Mouse (Mus musculus): Measurements from ENCODE around the gene Stip1. TPM values are rescaled to one million over a fixed set of nuclear protein-coding genes. Genes with fewer than 3 reads are reported as not detected.

The Stip1 gene
- total and polyA plus RNA-seq, 3 experiments: 178 to 314 (median 202) TPM

- Histone ChIP-seq H3K36me3 (replicated peaks in 1 of 2; ENCODE audit: control insufficient read depth in 1 of 2, insufficient read depth in 1 of 2, low read length in 1 of 2) (peaks cover 50 to 65% of the 10 kb centered on the region in 2 experiments), H3K27me3 (replicated peaks) (no peaks in the 10 kb centered on the region), H3K27ac (ENCODE audit: insufficient read depth, low read depth) (no peak overlapping the region), H3K9me3 (replicated peaks; ENCODE audit: low read length) (no peaks in the 10 kb centered on the region), H3K4me2 (ENCODE audit: insufficient read depth, low read depth, poor library complexity, severe bottlenecking) (no peak overlapping the region), H3K4me1 (ENCODE audit: control insufficient read depth in 1 of 2, insufficient read depth in 2 of 2) (peaks cover 0 to 40% of the 10 kb centered on the region in 2 experiments; a peak in 2 of 4 replicates), H3K4me3 (replicated peaks in 1 of 3; ENCODE audit: low read depth in 2 of 3, low read length in 2 of 3, poor library complexity in 1 of 3) (no peak overlapping the region), H3K79me2 (replicated peaks; ENCODE audit: control insufficient read depth, extremely low read depth, insufficient read depth, poor library complexity, severe bottlenecking) (no peaks in the 10 kb centered on the region), H3K9ac (ENCODE audit: insufficient read depth, low read depth) (no peak overlapping the region)
- in situ Hi-C loops (cut with MboI; ENCODE audit: low pct_ligation_motif_present, low pct_unique_long_range_greater_than_20kb, low sequenced_read_pairs) (no loop called here), dilution Hi-C loops (cut with MboI; ENCODE audit: extremely low pct_ligation_motif_present, extremely low pct_unique_long_range_greater_than_20kb, low sequenced_read_pairs) (no loop called here)
- no peak for TF ChIP-seq IRF4 (IDR thresholded peaks at IDR 0.05; ENCODE audit: low read depth, low read length)
- 0 out of 2 replicates have a peak, but pooled peaks have one; percentile 22 for TF ChIP-seq ZNF384 (IDR thresholded peaks at IDR 0.05; ENCODE audit: low read depth, low read length)
- peak; percentile 45 for DNase-seq (ENCODE audit: extremely low read depth)
These were observed 40.3 kb downstream of the Stip1 start for GRCm38 (mm10) chr19:6999360-7000063.

- Histone ChIP-seq H3K9me3 (replicated peaks; ENCODE audit: low read length) (no peaks in the 10 kb centered on the region), H3K36me3 (replicated peaks in 1 of 2; ENCODE audit: control insufficient read depth in 1 of 2, insufficient read depth in 1 of 2, low read length in 1 of 2) (peaks cover 42 to 51% of the 10 kb centered on the region in 2 experiments), H3K4me1 (ENCODE audit: control insufficient read depth in 1 of 2, insufficient read depth in 2 of 2) (peaks cover 4 to 51% of the 10 kb centered on the region in 2 experiments), H3K9ac (ENCODE audit: insufficient read depth, low read depth) (no peak overlapping the region), H3K79me2 (replicated peaks; ENCODE audit: control insufficient read depth, extremely low read depth, insufficient read depth, poor library complexity, severe bottlenecking) (no peaks in the 10 kb centered on the region), H3K4me2 (ENCODE audit: insufficient read depth, low read depth, poor library complexity, severe bottlenecking) (no peak overlapping the region), H3K27me3 (replicated peaks) (no peaks in the 10 kb centered on the region), H3K4me3 (replicated peaks in 1 of 3; ENCODE audit: low read depth in 2 of 3, low read length in 2 of 3, poor library complexity in 1 of 3) (no peak overlapping the region), H3K27ac (ENCODE audit: insufficient read depth, low read depth) (no peak overlapping the region)
- TF ChIP-seq GABPA (IDR thresholded peaks at IDR 0.05; ENCODE audit: insufficient replicate concordance, low read depth, low read length): no peak
- no peak for TF ChIP-seq BHLHE40 (IDR thresholded peaks at IDR 0.05; ENCODE audit: low read depth, low read length)
- TF ChIP-seq IRF4 (IDR thresholded peaks at IDR 0.05; ENCODE audit: low read depth, low read length): no peak
- TF ChIP-seq CHD1 (IDR thresholded peaks at IDR 0.05; ENCODE audit: low read depth, low read length): no peak
- no peak for TF ChIP-seq MAZ (IDR thresholded peaks at IDR 0.05; ENCODE audit: low read depth, low read length)
- no peak for TF ChIP-seq JUN (IDR thresholded peaks at IDR 0.05; ENCODE audit: insufficient read depth, low read depth, low read length)
- in situ Hi-C loops (cut with MboI; ENCODE audit: low pct_ligation_motif_present, low pct_unique_long_range_greater_than_20kb, low sequenced_read_pairs) (no loop called here), dilution Hi-C loops (cut with MboI; ENCODE audit: extremely low pct_ligation_motif_present, extremely low pct_unique_long_range_greater_than_20kb, low sequenced_read_pairs) (no loop called here)
- DNase-seq (ENCODE audit: extremely low read depth): no peak
These were observed 42.0 kb downstream of the Stip1 start for GRCm38 (mm10) chr19:6997721-6998290.

GRCm38 (mm10) chr19:6996006-6996405, 43.8 kb downstream of the Stip1 start, which contains the start of the genes Nudt22 and Trpt1:
Nudt22 (minus strand) TSS chr19:6996117.
Trpt1 (plus strand) TSS chr19:6996131.
- Histone ChIP-seq H3K9me3 (replicated peaks; ENCODE audit: low read length) (no peaks in the 10 kb centered on the region), H3K79me2 (replicated peaks; ENCODE audit: control insufficient read depth, extremely low read depth, insufficient read depth, poor library complexity, severe bottlenecking) (no peaks in the 10 kb centered on the region), H3K36me3 (replicated peaks in 1 of 2; ENCODE audit: control insufficient read depth in 1 of 2, insufficient read depth in 1 of 2, low read length in 1 of 2) (peaks cover 25 to 33% of the 10 kb centered on the region in 2 experiments), H3K4me1 (ENCODE audit: control insufficient read depth in 1 of 2, insufficient read depth in 2 of 2) (peaks cover 4 to 56% of the 10 kb centered on the region in 2 experiments), H3K27ac (ENCODE audit: insufficient read depth, low read depth) (no peak within 1 kb of the TSS), H3K4me3 (replicated peaks in 1 of 3; ENCODE audit: low read depth in 2 of 3, low read length in 2 of 3, poor library complexity in 1 of 3) (peak within 1 kb of the TSS; percentile 63 to 90 (median 69)), H3K4me2 (ENCODE audit: insufficient read depth, low read depth, poor library complexity, severe bottlenecking) (peak within 1 kb of the TSS; percentile 67), H3K9ac (ENCODE audit: insufficient read depth, low read depth) (peak within 1 kb of the TSS; percentile 62), H3K27me3 (replicated peaks) (no peaks in the 10 kb centered on the region)
- DNase-seq (ENCODE audit: extremely low read depth): peak; percentile 83
- dilution Hi-C loops (cut with MboI; ENCODE audit: extremely low pct_ligation_motif_present, extremely low pct_unique_long_range_greater_than_20kb, low sequenced_read_pairs): no loop called here
- TF ChIP-seq SIN3A (IDR thresholded peaks at IDR 0.05; ENCODE audit: low read length) (peak; percentile 54; the same call in 1 of the 2 replicates), ZC3H11A (IDR thresholded peaks at IDR 0.05; ENCODE audit: low read depth, low read length) (no peak), USF2 (conservative IDR thresholded peaks at IDR 0.05; ENCODE audit: low read depth, low read length) (no peak), TBP (conservative IDR thresholded peaks at IDR 0.05; ENCODE audit: low read depth, low read length) (no peak), ZKSCAN1 (IDR thresholded peaks at IDR 0.05; ENCODE audit: borderline replicate concordance, low read depth, low read length) (no peak), NELFE (IDR thresholded peaks at IDR 0.05; ENCODE audit: low read depth, low read length) (0 out of 2 replicates have a peak, but pooled peaks have one; percentile 49), TCF12 (IDR thresholded peaks at IDR 0.05; ENCODE audit: low read depth, low read length) (peak; percentile 22; the same call in 1 of the 2 replicates), ELF1 (IDR thresholded peaks at IDR 0.05; ENCODE audit: low read depth, low read length) (peak; percentile 78), MEF2A (IDR thresholded peaks at IDR 0.05; ENCODE audit: borderline replicate concordance, low read depth, low read length) (no peak), CHD1 (IDR thresholded peaks at IDR 0.05; ENCODE audit: low read depth, low read length) (no peak), ZMIZ1 (IDR thresholded peaks at IDR 0.05; ENCODE audit: low read depth, low read length) (0 out of 2 replicates have a peak, but pooled peaks have one; percentile 4), POLR2A (IDR thresholded peaks at IDR 0.05; ENCODE audit: low read depth, low read length) (peak; percentile 61; the same call in 1 of the 2 replicates), IRF4 (IDR thresholded peaks at IDR 0.05; ENCODE audit: low read depth, low read length) (no peak), CHD2 (IDR thresholded peaks at IDR 0.05; ENCODE audit: low read length) (no peak), HCFC1 (IDR thresholded peaks at IDR 0.05; ENCODE audit: low read depth, low read length) (peak; percentile 54)
- in situ Hi-C loops (cut with MboI; ENCODE audit: low pct_ligation_motif_present, low pct_unique_long_range_greater_than_20kb, low sequenced_read_pairs): no loop called here
